ENCODE assay signal across 8 mouse cellular contexts in genomic region chr7:80208026-80208642, GRCm38 (mm10). TPM values are rescaled to one million over a fixed set of nuclear protein-coding genes. Genes with fewer than 3 reads are reported as not detected.
DNase-seq lines count a peak whose midpoint lies in the region; ATAC-seq lines count a peak whose summit lies in the region.

No protein-coding gene starts in this region.

- H3K4me3 ChIP-seq in hindbrain, embryonic 16.5 days (ENCODE audit: low read length): no peak overlapping the region
- peak overlapping the region; percentile 52 for H3K4me3 ChIP-seq in liver, embryonic 13.5 days (replicated peaks)

- intact Hi-C loops in left cerebral cortex, postnatal 36 days (cut with DNase I): no loop called here
- intact Hi-C loops in left cerebral cortex, postnatal 25 days (cut with DNase I): no loop called here

- H3K27me3 ChIP-seq in hindbrain, embryonic 16.5 days (replicated peaks; ENCODE audit: control insufficient read depth, insufficient read depth, low read length): no peaks in the 10 kb centered on the region
- no peaks in the 10 kb centered on the region for H3K27me3 ChIP-seq in liver, embryonic 13.5 days

- peak overlapping the region; percentile 39; the same call in 1 of the 2 replicates for H3K27ac ChIP-seq in hindbrain, embryonic 16.5 days (ENCODE audit: low read depth, low read length)
- peak overlapping the region; percentile 100 for H3K27ac ChIP-seq in liver, embryonic 13.5 days

- no peaks in the 10 kb centered on the region; the same call in 1 of the 2 replicates for H3K36me3 ChIP-seq in hindbrain, embryonic 16.5 days (ENCODE audit: control insufficient read depth, insufficient read depth, low read length)
- peaks cover 40% of the 10 kb centered on the region for H3K36me3 ChIP-seq in liver, embryonic 13.5 days

- no peak overlapping the region for H3K9ac ChIP-seq in hindbrain, embryonic 16.5 days (ENCODE audit: low read depth, low read length)
- peak overlapping the region; percentile 83 for H3K9ac ChIP-seq in liver, embryonic 13.5 days

- H3K9me3 ChIP-seq in hindbrain, embryonic 16.5 days (ENCODE audit: control insufficient read depth, low read length): no peaks in the 10 kb centered on the region
- no peaks in the 10 kb centered on the region for H3K9me3 ChIP-seq in liver, embryonic 13.5 days (replicated peaks)

- peaks cover 23% of the 10 kb centered on the region for H3K4me1 ChIP-seq in hindbrain, embryonic 16.5 days (ENCODE audit: control insufficient read depth, insufficient read depth, low read depth, low read length)
- H3K4me1 ChIP-seq in liver, embryonic 13.5 days (replicated peaks): peaks cover 100% of the 10 kb centered on the region

- 70% methylated on average over 18 of the region's 18 CpGs for WGBS in hindbrain, embryonic 16.5 days
- WGBS in liver, embryonic 13.5 days (ENCODE audit: insufficient replicate concordance): 33% methylated on average over 18 of the region's 18 CpGs

- ATAC-seq in hindbrain, embryonic 16.5 days: no peak
- peak; percentile 16 for ATAC-seq in liver, embryonic 13.5 days (ENCODE audit: low read depth)

- peak; percentile 49 for DNase-seq in spleen, adult 12 weeks (ENCODE audit: low spot score)
- no peak for DNase-seq in spleen, postnatal 14 days (ENCODE audit: low spot score in 2 of 2)
- DNase-seq in liver, embryonic 13.5 days: peak; percentile 62
- peak; percentile 86 for DNase-seq in urinary bladder, postnatal 14 days (ENCODE audit: low spot score)
- no peak for DNase-seq in left cerebral cortex, postnatal 36 days (ENCODE audit: low spot score in 2 of 2)
- DNase-seq in right cerebral cortex, postnatal 25 days: no peak
- DNase-seq in left cerebral cortex, postnatal 25 days (ENCODE audit: low spot score in 2 of 2): no peak

- no peak overlapping the region for H3K4me2 ChIP-seq in hindbrain, embryonic 16.5 days (ENCODE audit: low read length)
- peak overlapping the region; percentile 88 for H3K4me2 ChIP-seq in liver, embryonic 13.5 days

RNA-seq across cellular contexts. Expression of gene Sema4b, which starts 21.5 kb away (rescaled TPM):
- 21.1 and 24.3 TPM in 2 replicates for polyA plus RNA-seq in hindbrain, embryonic 16.5 days (2015; fragmentation: Nextera tagmentation; extraction: Ambion mirVana)
- 13.1 and 14.1 TPM in 2 replicates for polyA plus RNA-seq in liver, embryonic 13.5 days (2015; fragmentation: Nextera tagmentation; extraction: Ambion mirVana)
- 10 to 100 TPM; 16.9 to 19.1 TPM for total RNA-seq in left cerebral cortex, postnatal 36 days (2021)
- 10 to 100 TPM; 17.4 to 20.5 TPM for total RNA-seq in left cerebral cortex, postnatal 25 days (2021)

RNA-seq across cellular contexts. Expression of gene Cib1, which starts 24.5 kb away (rescaled TPM):
- polyA plus RNA-seq in hindbrain, embryonic 16.5 days (2015; fragmentation: Nextera tagmentation; extraction: Ambion mirVana): 42.4 and 42.6 TPM in 2 replicates
- polyA plus RNA-seq in liver, embryonic 13.5 days (2015; fragmentation: Nextera tagmentation; extraction: Ambion mirVana): 91.0 and 102 TPM in 2 replicates
- 10 to 100 TPM; 21.7 to 21.8 TPM for total RNA-seq in left cerebral cortex, postnatal 36 days (2021)
- total RNA-seq in left cerebral cortex, postnatal 25 days (2021): 10 to 100 TPM; 18.4 to 19.9 TPM

RNA-seq across cellular contexts. Expression of gene Gdpgp1, which starts 24.5 kb away (rescaled TPM):
- polyA plus RNA-seq in hindbrain, embryonic 16.5 days (2015; fragmentation: Nextera tagmentation; extraction: Ambion mirVana): 4.5 and 4.9 TPM in 2 replicates
- polyA plus RNA-seq in liver, embryonic 13.5 days (2015; fragmentation: Nextera tagmentation; extraction: Ambion mirVana): 2.4 and 3.0 TPM in 2 replicates
- total RNA-seq in left cerebral cortex, postnatal 36 days (2021): 1 to 10 TPM; 6.0 to 6.6 TPM
- total RNA-seq in left cerebral cortex, postnatal 25 days (2021): 1 to 10 TPM; 5.9 to 6.6 TPM

RNA-seq across cellular contexts. Expression of gene Ttll13, which starts 38.0 kb away (rescaled TPM):
- 3.3 TPM in 2 replicates for polyA plus RNA-seq in hindbrain, embryonic 16.5 days (2015; fragmentation: Nextera tagmentation; extraction: Ambion mirVana)
- polyA plus RNA-seq in liver, embryonic 13.5 days (2015; fragmentation: Nextera tagmentation; extraction: Ambion mirVana): 0.23 and 0.72 TPM in 2 replicates
- 1 to 10 TPM; 1.7 to 1.8 TPM for total RNA-seq in left cerebral cortex, postnatal 36 days (2021)
- 1 to 10 TPM; 1.1 to 2.2 TPM for total RNA-seq in left cerebral cortex, postnatal 25 days (2021)

RNA-seq across cellular contexts. Expression of gene Ngrn, which starts 52.9 kb away (rescaled TPM):
- 71.6 and 75.9 TPM in 2 replicates for polyA plus RNA-seq in hindbrain, embryonic 16.5 days (2015; fragmentation: Nextera tagmentation; extraction: Ambion mirVana)
- polyA plus RNA-seq in liver, embryonic 13.5 days (2015; fragmentation: Nextera tagmentation; extraction: Ambion mirVana): 33.5 and 37.2 TPM in 2 replicates
- total RNA-seq in left cerebral cortex, postnatal 36 days (2021): 10 to 100 TPM; 44.8 to 45.9 TPM
- total RNA-seq in left cerebral cortex, postnatal 25 days (2021): 10 to 100 TPM; 43.5 to 45.1 TPM

Comparison
In these comparisons a context has a peak if more than half of its experiments do, and no peak if none do; other contexts are left out.
1. DNase-seq: peak in spleen, adult 12 weeks (single experiment), liver, embryonic 13.5 days (single experiment) and urinary bladder, postnatal 14 days (single experiment); none in spleen, postnatal 14 days (0 of 2), left cerebral cortex, postnatal 36 days (0 of 2), right cerebral cortex, postnatal 25 days (single experiment) and left cerebral cortex, postnatal 25 days (0 of 2).